Mouse (Mus musculus): ENCODE data around the gene Mylk. TPM values are rescaled to one million over a fixed set of nuclear protein-coding genes. Genes with fewer than 3 reads are reported as not detected.

The Mylk gene
- total RNA-seq, 2 experiments from 2014 or later: 18.8 to 28.6 TPM

DNA sequence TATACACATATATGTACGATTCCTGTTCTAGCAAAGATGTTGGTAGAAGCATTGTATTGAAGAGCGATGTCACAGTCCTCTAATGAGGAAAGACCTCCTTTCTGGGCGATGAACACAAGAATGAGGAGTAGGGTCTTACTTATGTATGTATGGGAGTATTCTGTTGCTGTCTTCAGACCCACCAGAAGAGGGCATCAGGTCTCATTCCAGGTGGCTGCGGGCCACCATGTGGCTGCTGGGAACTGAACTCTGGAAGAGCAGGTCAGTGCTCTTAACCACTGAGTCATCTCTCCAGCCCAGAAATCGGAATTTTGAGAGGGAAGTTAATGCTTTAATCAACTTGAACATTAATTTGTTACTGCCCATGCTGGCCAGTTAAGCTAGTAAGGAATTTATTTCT lies 279.3 kb downstream of the Mylk start:
- no peak for DNase-seq

DNA sequence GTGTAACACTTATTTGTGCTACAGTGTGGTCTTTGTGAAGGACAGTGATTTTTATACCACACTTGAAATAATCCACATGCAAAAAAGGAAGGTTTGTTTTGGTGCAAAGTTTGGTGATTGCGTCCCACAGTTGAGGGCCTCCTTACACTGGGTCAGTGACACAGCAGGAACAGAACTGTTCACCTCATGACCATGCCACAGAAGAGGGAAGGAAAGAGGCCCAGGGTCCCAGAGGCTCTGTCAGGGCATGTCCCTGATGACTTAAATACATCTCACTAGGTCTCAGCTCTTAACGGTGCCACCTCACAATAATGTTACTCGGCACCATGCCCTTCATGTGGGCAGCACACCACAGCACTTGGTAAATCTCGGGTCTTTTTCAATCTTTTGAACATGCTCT lies 280.3 kb downstream of the Mylk start:
- no peak for DNase-seq

DNA sequence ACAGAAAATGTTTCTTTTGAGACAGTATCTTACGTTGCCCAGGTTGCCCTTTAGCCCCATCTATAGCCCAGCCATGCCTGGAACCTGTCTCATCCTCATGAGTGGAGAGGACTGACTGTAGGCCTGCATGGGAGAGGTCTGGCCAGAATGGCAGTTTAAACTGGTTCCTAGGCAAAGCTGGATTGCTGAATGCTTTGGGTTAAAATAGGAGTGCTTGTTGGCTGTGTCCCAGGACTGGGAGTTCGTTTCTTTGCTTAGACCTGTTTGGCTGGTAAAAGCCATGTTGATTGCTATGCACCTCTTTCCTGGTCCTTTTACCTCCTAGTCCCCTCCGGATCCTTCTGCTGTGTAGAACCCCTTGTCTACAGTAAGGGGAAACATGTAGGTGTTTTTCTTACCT lies 288.2 kb downstream of the Mylk start:
- no peak for DNase-seq

DNA sequence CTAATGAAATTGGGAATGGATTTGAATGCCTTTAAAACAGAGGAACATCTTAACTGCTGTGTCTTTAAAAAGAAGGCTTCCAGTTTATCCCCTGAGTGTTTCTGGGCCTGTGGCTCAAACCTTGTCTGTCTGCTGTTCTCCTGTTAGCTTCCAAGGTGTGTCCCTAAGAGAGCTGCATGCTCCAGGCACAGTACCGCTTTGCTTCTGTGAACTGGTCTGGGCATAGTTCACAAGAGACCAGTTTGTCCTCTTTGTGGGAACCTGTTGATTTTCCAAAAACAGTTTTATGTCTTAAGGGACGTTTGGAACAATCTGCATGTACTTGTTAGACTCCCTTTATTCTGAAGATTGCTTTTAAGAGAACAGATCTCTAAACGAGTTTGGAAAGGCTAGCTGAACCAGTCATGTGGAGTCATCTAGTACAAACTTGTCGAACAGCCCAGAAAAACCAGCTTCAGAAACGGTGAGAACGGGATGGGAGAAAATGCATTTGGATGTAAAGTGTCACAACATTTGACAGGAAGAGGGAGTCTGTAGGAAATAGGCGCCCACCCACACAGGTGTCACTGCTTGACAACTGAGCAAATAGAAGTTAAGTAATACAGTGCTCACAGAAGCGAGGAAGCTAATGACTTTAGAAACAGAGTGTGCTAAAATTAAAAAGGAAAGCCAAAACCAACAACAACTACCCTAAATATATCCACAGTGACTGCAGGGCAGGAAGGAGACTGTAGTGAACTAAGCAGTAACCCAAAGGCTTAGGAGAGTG lies 289.0 kb downstream of the Mylk start:
- no peak for DNase-seq

DNA sequence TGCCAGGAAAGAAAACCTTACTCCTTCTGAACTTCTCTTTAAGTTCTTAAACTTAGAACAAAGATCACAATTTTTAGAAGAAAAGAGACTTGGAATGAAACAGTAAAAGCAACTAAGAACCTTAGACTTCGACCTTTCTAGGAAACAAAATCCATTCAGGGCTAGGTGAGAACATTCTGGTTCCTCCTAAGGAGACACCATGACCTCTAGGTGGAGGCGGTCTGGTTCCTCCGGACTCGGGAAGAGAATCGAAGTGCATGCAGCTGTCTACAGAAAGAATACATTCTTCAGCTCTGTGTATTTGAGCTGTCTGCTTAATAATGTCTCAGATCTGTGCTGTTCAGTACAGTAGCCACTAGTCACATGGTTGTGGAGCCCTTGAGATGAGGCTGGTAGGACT lies 290.0 kb downstream of the Mylk start:
- DNase-seq: no peak

DNA sequence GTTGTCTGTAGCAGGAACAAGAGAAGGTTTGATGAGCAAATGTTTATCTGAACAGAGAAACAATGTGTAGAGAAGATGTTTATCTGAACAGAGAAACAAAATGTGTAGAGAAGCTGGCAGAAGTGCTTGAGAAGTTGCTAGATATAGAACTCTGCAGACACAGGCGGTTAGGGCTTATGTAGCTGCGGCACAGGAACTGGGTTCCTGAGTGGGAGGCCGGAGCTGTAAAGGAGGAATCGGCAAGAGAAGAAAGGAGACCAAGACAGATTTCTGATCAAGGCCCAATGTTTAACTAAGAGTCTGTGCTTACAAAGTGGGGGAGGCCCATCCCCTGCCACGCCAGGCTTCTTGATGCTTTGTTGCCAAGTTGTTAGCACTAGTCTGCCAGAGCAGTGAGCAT lies 291.7 kb downstream of the Mylk start:
- no peak for DNase-seq

DNA sequence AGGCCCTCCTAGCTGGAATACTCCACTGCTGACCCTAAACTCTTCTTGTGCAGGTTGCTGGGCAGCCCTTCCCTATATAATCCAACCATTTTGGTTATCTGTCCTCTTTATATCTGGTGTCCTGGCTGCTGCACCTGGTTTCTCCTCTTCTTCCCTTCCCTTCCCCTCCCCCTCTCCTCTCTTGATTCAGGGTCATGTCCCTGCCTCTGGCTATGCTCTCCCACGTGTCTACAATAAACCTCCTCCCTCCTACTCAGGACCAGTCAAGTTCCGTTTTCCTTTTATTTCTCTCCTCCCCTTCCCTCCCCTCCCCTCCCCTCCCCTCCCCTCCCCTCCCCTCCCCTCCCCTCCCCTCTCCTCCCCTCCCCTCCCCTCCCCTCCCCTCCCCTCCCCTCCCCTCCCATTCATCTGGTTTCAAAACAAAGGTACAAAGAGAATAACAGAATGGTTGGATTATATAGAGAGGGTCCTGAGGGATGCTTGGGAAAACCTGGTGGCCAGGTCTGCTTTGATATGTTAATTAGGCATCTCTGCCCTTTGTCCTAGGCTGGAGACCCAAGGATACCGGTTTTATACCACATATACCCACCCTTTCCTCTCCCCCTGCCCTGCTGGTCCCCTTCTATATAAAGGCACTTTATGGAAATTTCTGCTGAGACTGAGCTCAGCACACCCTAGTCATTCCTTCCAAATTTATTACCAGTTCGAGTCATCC lies 293.5 kb downstream of the Mylk start:
- no peak for DNase-seq

DNA sequence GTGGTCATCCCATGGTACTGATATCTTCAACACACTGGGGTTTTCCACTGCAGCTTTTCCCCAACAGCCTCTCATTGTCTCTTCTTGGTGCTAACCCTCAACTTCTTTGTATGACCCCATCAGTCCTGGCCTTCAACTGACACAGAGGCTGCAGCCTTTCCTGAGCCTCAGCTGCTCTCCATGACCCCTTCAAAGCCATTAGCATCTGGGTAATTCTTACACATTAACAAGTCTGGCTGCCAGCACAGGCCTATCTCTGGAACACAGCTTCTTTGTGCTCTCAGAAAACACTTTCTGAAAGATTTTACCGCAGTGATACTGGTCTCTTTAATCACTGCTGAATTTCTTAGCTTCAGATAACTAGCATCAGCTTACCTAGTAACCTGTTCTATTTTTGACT lies 295.1 kb downstream of the Mylk start:
- DNase-seq: no peak

DNA sequence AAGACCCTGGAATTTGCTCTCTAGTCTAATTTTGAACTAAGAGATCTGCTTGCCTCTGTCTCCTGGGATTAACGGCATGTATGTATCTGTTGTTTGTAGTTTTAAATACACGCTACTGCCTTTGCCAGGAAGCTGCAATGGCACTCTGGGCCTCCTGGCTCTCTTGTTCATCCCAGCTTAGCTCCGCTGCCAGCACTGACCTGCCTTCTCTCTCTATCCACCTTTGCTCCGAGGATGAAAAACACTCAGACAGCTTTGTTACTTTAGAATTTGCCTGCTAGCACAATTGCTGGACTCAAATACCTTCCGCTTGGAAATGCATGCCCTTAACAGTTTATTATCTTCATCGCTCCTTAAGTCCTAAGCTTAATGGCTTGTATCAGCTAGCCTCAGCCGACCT lies 296.0 kb downstream of the Mylk start:
- DNase-seq: no peak

DNA sequence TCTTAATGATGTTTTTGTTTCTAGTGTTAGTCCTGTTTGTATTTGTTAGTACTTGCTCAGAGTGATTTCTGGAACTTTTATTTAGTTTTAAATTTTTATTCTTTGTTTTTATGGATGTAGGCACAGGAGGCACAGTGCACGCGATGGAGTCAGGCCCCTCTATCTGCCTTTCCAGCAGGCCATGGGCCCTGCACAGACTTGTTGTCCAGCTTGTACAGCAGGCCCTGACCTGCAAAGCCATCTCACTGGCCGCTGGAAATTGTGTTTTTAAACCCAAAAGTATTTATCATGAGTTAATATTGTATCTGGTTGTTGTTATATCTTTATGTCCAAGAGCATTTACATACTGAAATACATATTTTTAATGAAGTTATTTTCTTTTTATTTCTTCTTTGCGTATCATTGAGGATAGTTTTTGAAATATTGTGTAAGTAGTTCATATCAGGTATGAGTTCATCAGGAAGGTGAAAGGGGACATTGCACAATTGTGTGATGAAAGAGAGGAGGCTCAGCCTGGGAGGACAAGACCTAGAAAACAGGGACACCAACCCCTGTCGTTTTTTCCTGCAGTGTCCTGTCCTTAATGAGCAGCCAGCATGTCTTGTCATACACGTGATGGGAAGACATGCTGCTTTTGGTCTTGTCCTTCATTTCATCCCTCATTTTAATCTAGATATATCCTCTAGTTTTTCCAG lies 301.2 kb downstream of the Mylk start:
- DNase-seq: no peak

DNA sequence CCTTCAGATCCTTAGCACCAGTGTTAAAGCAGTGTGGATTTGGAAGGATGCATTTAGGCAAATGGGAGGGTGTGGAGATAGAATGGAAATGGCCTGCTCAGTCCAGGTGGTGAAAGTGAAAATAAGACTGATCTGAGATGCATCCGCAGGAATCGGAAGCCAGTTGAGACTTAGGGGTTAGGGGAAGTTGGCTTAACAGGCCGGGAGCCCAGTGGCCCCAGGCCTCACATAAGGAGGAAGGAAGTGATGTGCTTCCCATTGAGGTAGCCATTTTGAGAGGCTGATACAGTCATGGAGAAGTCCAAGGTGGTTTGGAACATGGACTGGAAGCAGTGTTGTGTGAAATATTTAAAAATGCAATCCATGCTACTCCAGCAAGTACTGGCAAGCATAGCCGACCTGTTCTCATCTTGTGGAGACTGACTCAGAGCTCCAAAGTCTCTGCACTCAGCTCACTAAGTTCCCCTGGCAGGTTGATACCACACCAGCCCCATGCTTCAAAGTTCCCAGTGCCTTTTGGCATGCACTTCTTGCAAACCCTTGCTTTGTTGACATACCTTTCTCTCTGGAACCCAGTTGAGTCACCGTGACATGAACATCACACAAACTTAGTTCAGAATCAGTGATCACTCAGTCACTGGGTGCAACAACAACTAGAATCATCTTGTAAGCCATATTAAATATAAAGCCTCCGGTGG lies 302.4 kb downstream of the Mylk start:
- no peak for DNase-seq

DNA sequence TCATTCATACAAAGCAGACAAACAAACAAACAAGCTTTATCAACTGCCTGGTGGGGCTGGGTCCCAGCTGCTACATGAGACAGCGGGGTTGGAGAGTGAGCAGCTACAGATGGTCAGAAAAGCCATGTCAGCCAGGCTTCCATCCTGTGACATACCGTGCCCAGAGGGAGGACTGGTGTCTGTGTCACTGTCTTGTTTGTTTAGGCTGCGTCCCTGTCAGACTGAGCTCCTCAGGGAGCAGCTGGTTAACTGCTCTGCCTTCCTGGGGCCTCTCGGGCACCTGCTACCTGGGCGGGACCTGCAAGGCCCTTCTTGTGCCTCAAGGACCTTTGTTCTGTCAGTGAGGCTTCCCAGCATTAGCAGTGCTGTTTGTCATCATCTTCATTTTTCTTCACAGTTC lies 306.1 kb downstream of the Mylk start:
- DNase-seq: no peak

Other genes starting within 250 kb of the Mylk start
- 10 to 100 TPM; 19.1 to 26.3 TPM for gene Kalrn, start 171.7 kb upstream of the Mylk start, total RNA-seq (2021)
- gene Ropn1, start 95.3 kb upstream of the Mylk start, total RNA-seq (2021): not detected
- gene Ccdc14, start 54.6 kb upstream of the Mylk start, total RNA-seq (2021): 1 to 10 TPM; 1.4 to 1.8 TPM